Mouse (Mus musculus): ENCODE measurements around the gene Bach1. TPM values are rescaled to one million over a fixed set of nuclear protein-coding genes. Genes with fewer than 3 reads are reported as not detected.

Gene Bach1
- polyA plus RNA-seq, 1 experiment from 2014 or later, result 19.6 TPM

DNA sequence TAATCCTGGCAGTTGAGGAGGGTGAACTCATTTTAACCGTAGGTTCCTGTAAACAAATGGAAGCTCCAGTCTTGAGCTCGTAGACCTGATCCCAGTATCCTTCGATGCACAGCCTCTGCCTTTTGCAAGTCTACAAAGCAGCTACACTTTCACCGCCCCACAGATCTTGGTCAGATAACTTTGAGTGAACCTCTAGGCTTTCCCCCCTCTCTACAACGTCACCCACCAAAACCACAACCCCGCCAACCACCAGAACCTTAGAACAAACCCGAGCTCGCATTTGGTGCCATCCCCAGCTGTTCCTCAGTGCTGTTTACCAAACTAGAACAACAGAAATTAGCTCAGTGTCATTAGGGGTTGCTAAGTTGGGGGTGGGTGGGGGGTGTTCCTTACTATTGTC is 37.1 kb upstream of the Bach1 start:
- no peak overlapping the region for H3K4me2 ChIP-seq (replicated peaks; ENCODE audit: low read depth, low read length)
- no peak overlapping the region for H3K27ac ChIP-seq (ENCODE audit: low read depth, low read length)
- no peaks in the 10 kb centered on the region for H3K27me3 ChIP-seq (ENCODE audit: control insufficient read depth, insufficient read depth, low read length)

GRCm38 (mm10) chr16:87662528-87662927 is 36.2 kb upstream of the Bach1 start:
- Histone ChIP-seq H3K36me3 (ENCODE audit: control insufficient read depth, insufficient read depth, low read length) (no peaks in the 10 kb centered on the region), H3K9ac (ENCODE audit: low read depth, low read length) (no peak overlapping the region), H3K9me3 (ENCODE audit: control insufficient read depth, low read length) (no peaks in the 10 kb centered on the region), H3K27me3 (ENCODE audit: control insufficient read depth, insufficient read depth, low read length) (no peaks in the 10 kb centered on the region), H3K27ac (ENCODE audit: low read depth, low read length) (no peak overlapping the region), H3K4me3 (ENCODE audit: low read length) (no peak overlapping the region), H3K4me1 (ENCODE audit: control insufficient read depth, insufficient read depth, low read length) (no peaks in the 10 kb centered on the region), H3K4me2 (replicated peaks; ENCODE audit: low read depth, low read length) (no peak overlapping the region)
- no peak for ATAC-seq (ENCODE audit: low FRiP score, low TSS enrichment)
- 93% methylated on average over 2 of the region's 2 CpGs for WGBS

More for the DNA sequence above, 37.1 kb upstream of the Bach1 start:
- H3K9ac ChIP-seq (ENCODE audit: low read depth, low read length), result no peak overlapping the region
- ATAC-seq (ENCODE audit: low FRiP score, low TSS enrichment), result no peak
- no peaks in the 10 kb centered on the region for H3K9me3 ChIP-seq (ENCODE audit: control insufficient read depth, low read length)
- WGBS, result 89% methylated on average over 8 of the region's 8 CpGs
- H3K4me1 ChIP-seq (ENCODE audit: control insufficient read depth, insufficient read depth, low read length), result no peaks in the 10 kb centered on the region
- H3K36me3 ChIP-seq (ENCODE audit: control insufficient read depth, insufficient read depth, low read length), result no peaks in the 10 kb centered on the region
- H3K4me3 ChIP-seq (ENCODE audit: low read length), result no peak overlapping the region

DNA sequence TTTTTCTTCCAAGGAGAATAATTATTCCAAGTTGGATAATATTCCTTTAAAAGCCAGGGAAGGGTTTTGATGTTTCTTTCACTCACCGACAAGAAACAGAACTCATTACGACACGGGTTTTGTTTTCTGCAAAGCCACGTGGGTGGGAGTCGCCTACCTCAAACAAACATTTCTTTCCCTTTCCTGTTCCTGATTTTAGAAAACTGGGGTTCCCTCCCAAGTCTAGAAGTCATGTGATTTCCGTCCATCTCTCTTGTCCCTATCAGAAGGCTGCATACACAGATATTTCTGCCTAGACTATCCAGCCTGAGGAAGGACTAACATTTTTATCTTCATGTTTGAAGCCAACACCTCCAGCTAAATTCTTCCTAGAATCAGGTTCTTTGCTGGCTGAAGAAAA is 34.9 kb upstream of the Bach1 start:
- Histone ChIP-seq H3K4me2 (replicated peaks; ENCODE audit: low read depth, low read length) (no peak overlapping the region), H3K27ac (ENCODE audit: low read depth, low read length) (no peak overlapping the region), H3K27me3 (ENCODE audit: control insufficient read depth, insufficient read depth, low read length) (no peaks in the 10 kb centered on the region), H3K4me1 (ENCODE audit: control insufficient read depth, insufficient read depth, low read length) (no peaks in the 10 kb centered on the region), H3K9ac (ENCODE audit: low read depth, low read length) (no peak overlapping the region), H3K36me3 (ENCODE audit: control insufficient read depth, insufficient read depth, low read length) (no peaks in the 10 kb centered on the region), H3K9me3 (ENCODE audit: control insufficient read depth, low read length) (no peaks in the 10 kb centered on the region), H3K4me3 (ENCODE audit: low read length) (no peak overlapping the region)
- no peak for ATAC-seq (ENCODE audit: low FRiP score, low TSS enrichment)
- 64% methylated on average over 6 of the region's 6 CpGs for WGBS

DNA sequence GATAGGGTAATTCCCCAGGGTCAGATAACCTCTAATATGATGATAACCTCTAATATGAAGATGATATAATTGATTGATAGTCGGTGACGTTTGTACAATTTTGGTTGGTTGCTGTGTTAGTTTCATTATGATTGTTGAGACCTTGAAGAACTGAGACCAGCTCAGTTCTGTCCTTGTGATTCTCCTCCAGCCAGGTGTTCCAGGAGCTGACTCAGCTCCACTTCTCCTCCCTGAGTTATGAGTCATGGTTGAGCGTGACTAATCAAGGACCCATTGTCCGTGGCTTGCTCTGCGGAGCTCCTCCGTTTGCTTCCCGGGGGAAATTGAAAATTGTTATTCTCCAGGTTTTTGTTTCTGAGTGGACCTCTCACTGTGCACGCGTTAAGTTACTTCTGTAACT is 33.5 kb upstream of the Bach1 start:
- Histone ChIP-seq H3K4me1 (ENCODE audit: control insufficient read depth, insufficient read depth, low read length) (no peaks in the 10 kb centered on the region), H3K4me2 (replicated peaks; ENCODE audit: low read depth, low read length) (peak overlapping the region; percentile 12; the same call in 1 of the 2 replicates), H3K9me3 (ENCODE audit: control insufficient read depth, low read length) (no peaks in the 10 kb centered on the region), H3K4me3 (ENCODE audit: low read length) (no peak overlapping the region), H3K27ac (ENCODE audit: low read depth, low read length) (no peak overlapping the region), H3K9ac (ENCODE audit: low read depth, low read length) (no peak overlapping the region), H3K36me3 (ENCODE audit: control insufficient read depth, insufficient read depth, low read length) (no peaks in the 10 kb centered on the region), H3K27me3 (ENCODE audit: control insufficient read depth, insufficient read depth, low read length) (no peaks in the 10 kb centered on the region)
- WGBS, result 58% methylated on average over 9 of the region's 9 CpGs
- ATAC-seq (ENCODE audit: low FRiP score, low TSS enrichment), result no peak; the same call in 1 of the 2 replicates

DNA sequence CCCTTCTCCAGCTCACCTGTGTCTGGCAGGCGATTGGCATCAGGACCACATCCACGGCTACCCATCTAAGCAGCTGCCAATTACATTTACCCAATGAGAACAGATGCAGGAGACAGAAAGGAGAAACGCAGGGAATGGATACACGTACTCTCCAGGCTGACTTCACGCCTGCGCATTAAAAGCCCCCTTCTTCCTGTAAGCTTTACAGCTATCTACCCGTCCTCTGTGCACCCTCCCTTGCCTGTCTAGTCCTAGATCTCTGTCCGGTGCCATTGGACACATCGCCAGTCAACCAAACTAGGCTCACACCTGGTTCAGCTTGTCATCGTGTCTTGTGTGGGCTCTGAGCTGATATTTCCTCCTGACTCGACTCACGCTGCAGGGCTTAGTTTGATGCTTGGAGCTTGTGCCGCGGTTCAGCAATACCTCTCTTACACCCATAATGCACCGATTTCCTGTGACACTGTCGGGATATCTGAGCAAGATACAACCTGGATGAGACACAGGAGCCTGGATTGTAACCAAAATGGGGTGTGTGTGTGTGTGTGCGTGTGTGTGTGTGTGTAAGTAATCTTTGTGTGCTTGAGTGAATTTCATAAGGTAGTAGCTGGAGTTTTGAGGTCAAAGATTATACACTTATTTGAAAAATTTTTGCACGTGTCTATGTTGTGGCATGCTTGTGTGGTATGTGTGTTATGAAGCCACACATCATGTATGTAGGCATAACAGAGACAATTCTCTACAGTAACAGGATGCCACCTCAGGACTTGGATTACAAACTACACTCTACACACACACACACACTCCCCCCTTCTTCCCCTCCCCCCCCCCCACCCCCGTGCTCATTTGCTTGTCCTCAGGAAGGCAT is 32.8 kb upstream of the Bach1 start:
- ATAC-seq (ENCODE audit: low FRiP score, low TSS enrichment), result no peak
- Histone ChIP-seq H3K27ac (ENCODE audit: low read depth, low read length) (no peak overlapping the region), H3K9me3 (ENCODE audit: control insufficient read depth, low read length) (no peaks in the 10 kb centered on the region), H3K27me3 (ENCODE audit: control insufficient read depth, insufficient read depth, low read length) (no peaks in the 10 kb centered on the region), H3K4me2 (replicated peaks; ENCODE audit: low read depth, low read length) (peak overlapping the region; percentile 12; the same call in 1 of the 2 replicates), H3K9ac (ENCODE audit: low read depth, low read length) (no peak overlapping the region), H3K4me3 (ENCODE audit: low read length) (no peak overlapping the region), H3K4me1 (ENCODE audit: control insufficient read depth, insufficient read depth, low read length) (no peaks in the 10 kb centered on the region), H3K36me3 (ENCODE audit: control insufficient read depth, insufficient read depth, low read length) (no peaks in the 10 kb centered on the region)
- WGBS, result 72% methylated on average over 19 of the region's 19 CpGs

GRCm38 (mm10) chr16:87666620-87667004 is 32.1 kb upstream of the Bach1 start:
- Histone ChIP-seq H3K9ac (ENCODE audit: low read depth, low read length) (no peak overlapping the region), H3K36me3 (ENCODE audit: control insufficient read depth, insufficient read depth, low read length) (no peaks in the 10 kb centered on the region), H3K27me3 (ENCODE audit: control insufficient read depth, insufficient read depth, low read length) (no peaks in the 10 kb centered on the region), H3K27ac (ENCODE audit: low read depth, low read length) (no peak overlapping the region), H3K9me3 (ENCODE audit: control insufficient read depth, low read length) (no peaks in the 10 kb centered on the region), H3K4me2 (replicated peaks; ENCODE audit: low read depth, low read length) (no peak overlapping the region), H3K4me1 (ENCODE audit: control insufficient read depth, insufficient read depth, low read length) (no peaks in the 10 kb centered on the region), H3K4me3 (ENCODE audit: low read length) (no peak overlapping the region)
- WGBS, result 85% methylated on average over 4 of the region's 4 CpGs
- no peak for ATAC-seq (ENCODE audit: low FRiP score, low TSS enrichment)

- H3K4me3 ChIP-seq (ENCODE audit: low read length), result no peak overlapping the region
- H3K36me3 ChIP-seq (ENCODE audit: control insufficient read depth, insufficient read depth, low read length), result no peaks in the 10 kb centered on the region
- no peaks in the 10 kb centered on the region for H3K27me3 ChIP-seq (ENCODE audit: control insufficient read depth, insufficient read depth, low read length)
- no peak overlapping the region for H3K9ac ChIP-seq (ENCODE audit: low read depth, low read length)
- no peaks in the 10 kb centered on the region for H3K9me3 ChIP-seq (ENCODE audit: control insufficient read depth, low read length)
- no peak for ATAC-seq (ENCODE audit: low FRiP score, low TSS enrichment)
- no peak overlapping the region for H3K4me2 ChIP-seq (replicated peaks; ENCODE audit: low read depth, low read length)
- WGBS, result 86% methylated on average over 6 of the region's 6 CpGs
- no peak overlapping the region for H3K27ac ChIP-seq (ENCODE audit: low read depth, low read length)
- no peaks in the 10 kb centered on the region for H3K4me1 ChIP-seq (ENCODE audit: control insufficient read depth, insufficient read depth, low read length)
These were observed 30.7 kb upstream of the Bach1 start for GRCm38 (mm10) chr16:87668002-87668401.

DNA sequence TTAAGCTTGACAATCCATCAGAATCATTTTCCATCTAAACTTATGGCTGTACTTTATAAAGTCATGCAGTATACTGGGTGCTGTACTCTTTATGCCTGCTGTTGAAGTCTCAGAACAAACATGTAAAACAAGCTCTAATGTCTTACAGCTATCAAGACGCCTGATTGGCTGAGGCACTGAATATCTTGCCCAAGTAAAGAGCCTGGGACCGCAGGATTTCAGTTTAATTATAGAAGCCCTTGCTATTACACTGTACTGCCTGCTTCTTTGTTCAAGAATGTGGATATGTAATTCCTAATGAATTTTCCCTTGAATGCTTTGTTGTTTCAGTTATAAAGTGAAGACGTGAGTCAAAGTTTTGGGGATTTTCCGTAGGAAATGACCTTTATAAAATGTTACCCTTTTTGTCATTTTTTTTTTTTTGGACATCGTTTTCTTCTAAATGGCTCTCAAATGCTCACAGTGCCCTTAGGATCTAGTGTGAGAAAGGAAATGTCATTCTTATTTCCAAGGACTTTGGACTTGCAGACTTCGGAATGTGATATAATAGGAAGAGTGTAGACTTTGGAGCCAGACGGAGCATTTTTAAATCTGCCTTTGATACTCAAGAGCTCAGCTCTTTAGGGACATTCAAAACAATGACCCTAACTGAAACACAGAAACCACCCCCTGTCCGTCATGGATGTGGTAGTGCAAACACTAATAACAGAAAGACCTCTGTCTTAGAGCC is 28.5 kb upstream of the Bach1 start:
- Histone ChIP-seq H3K36me3 (ENCODE audit: control insufficient read depth, insufficient read depth, low read length) (no peaks in the 10 kb centered on the region), H3K27ac (ENCODE audit: low read depth, low read length) (no peak overlapping the region), H3K4me3 (ENCODE audit: low read length) (no peak overlapping the region), H3K9me3 (ENCODE audit: control insufficient read depth, low read length) (no peaks in the 10 kb centered on the region), H3K4me1 (ENCODE audit: control insufficient read depth, insufficient read depth, low read length) (no peaks in the 10 kb centered on the region), H3K9ac (ENCODE audit: low read depth, low read length) (no peak overlapping the region), H3K4me2 (replicated peaks; ENCODE audit: low read depth, low read length) (no peak overlapping the region), H3K27me3 (ENCODE audit: control insufficient read depth, insufficient read depth, low read length) (no peaks in the 10 kb centered on the region)
- WGBS, result 82% methylated on average over 8 of the region's 8 CpGs
- ATAC-seq (ENCODE audit: low FRiP score, low TSS enrichment), result no peak

- no peaks in the 10 kb centered on the region for H3K27me3 ChIP-seq (ENCODE audit: control insufficient read depth, insufficient read depth, low read length)
- no peak overlapping the region for H3K27ac ChIP-seq (ENCODE audit: low read depth, low read length)
- ATAC-seq (ENCODE audit: low FRiP score, low TSS enrichment), result no peak
- no peaks in the 10 kb centered on the region for H3K36me3 ChIP-seq (ENCODE audit: control insufficient read depth, insufficient read depth, low read length)
- no peak overlapping the region for H3K4me3 ChIP-seq (ENCODE audit: low read length)
- WGBS, result 78% methylated on average over 9 of the region's 9 CpGs
- H3K9me3 ChIP-seq (ENCODE audit: control insufficient read depth, low read length), result no peaks in the 10 kb centered on the region
- H3K9ac ChIP-seq (ENCODE audit: low read depth, low read length), result no peak overlapping the region
- no peak overlapping the region for H3K4me2 ChIP-seq (replicated peaks; ENCODE audit: low read depth, low read length)
- H3K4me1 ChIP-seq (ENCODE audit: control insufficient read depth, insufficient read depth, low read length), result no peaks in the 10 kb centered on the region
These were observed 28.0 kb upstream of the Bach1 start for GRCm38 (mm10) chr16:87670821-87671165.

Data from kidney, embryonic 14.5 days (tissue).